Mouse (Mus musculus): Measurements from ENCODE around the gene Pum3. TPM values are rescaled to one million over a fixed set of nuclear protein-coding genes. Genes with fewer than 3 reads are reported as not detected.

Gene Pum3
- polyA plus RNA-seq, 1 experiment from 2014 or later: 118 TPM

DNA sequence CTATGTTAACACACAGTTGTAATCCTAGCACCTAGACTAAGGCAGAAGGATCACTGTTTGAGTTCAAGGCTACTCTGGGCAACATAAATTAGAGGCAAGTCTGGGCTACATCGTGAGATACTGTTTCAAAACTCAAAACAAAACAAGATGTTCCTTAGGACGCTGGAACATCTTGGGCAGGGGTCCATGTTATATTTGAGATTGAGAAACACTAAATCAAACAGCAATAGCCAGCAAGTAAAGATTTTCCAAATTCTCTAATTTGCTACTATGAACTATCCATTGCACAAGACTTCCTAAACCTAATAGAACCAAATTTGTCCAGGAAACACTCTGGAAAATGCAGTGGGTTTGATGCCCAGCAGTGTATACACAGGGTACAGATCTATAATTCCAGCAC, 1.8 kb downstream of the Pum3 start:
- no peak overlapping the region for H3K4me3 ChIP-seq (ENCODE audit: low read depth, low read length)
- H3K9me3 ChIP-seq (ENCODE audit: control insufficient read depth, low read length): no peaks in the 10 kb centered on the region
- no peak overlapping the region for H3K9ac ChIP-seq (ENCODE audit: low read depth, low read length)
- H3K36me3 ChIP-seq (ENCODE audit: control insufficient read depth, insufficient read depth, low read length): peaks cover 15% of the 10 kb centered on the region
- 80% methylated on average over 2 of the region's 2 CpGs for WGBS
- ATAC-seq (replicated peaks; ENCODE audit: low FRiP score) (no peak), DNase-seq (ENCODE audit: low spot score) (no peak)
- peaks cover 2% of the 10 kb centered on the region; the same call in 1 of the 2 replicates for H3K4me1 ChIP-seq (replicated peaks; ENCODE audit: control insufficient read depth, insufficient read depth, low read length)
- H3K4me2 ChIP-seq: peak overlapping the region; percentile 67
- H3K27ac ChIP-seq (ENCODE audit: low read depth, low read length): no peak overlapping the region
- H3K27me3 ChIP-seq (replicated peaks; ENCODE audit: control insufficient read depth, insufficient read depth, low read length): no peaks in the 10 kb centered on the region

GRCm38 (mm10) chr19:27426451-27426850, 3.2 kb downstream of the Pum3 start:
- Histone ChIP-seq H3K27me3 (replicated peaks; ENCODE audit: control insufficient read depth, insufficient read depth, low read length) (no peaks in the 10 kb centered on the region), H3K4me1 (replicated peaks; ENCODE audit: control insufficient read depth, insufficient read depth, low read length) (peaks cover 2% of the 10 kb centered on the region; the same call in 1 of the 2 replicates), H3K4me3 (ENCODE audit: low read depth, low read length) (no peak overlapping the region), H3K4me2 (no peak overlapping the region), H3K9me3 (ENCODE audit: control insufficient read depth, low read length) (no peaks in the 10 kb centered on the region), H3K9ac (ENCODE audit: low read depth, low read length) (no peak overlapping the region), H3K36me3 (ENCODE audit: control insufficient read depth, insufficient read depth, low read length) (peaks cover 25% of the 10 kb centered on the region), H3K27ac (ENCODE audit: low read depth, low read length) (no peak overlapping the region)
- no peak for ATAC-seq (replicated peaks; ENCODE audit: low FRiP score)
- DNase-seq (ENCODE audit: low spot score): no peak
- 79% methylated on average over 1 of the region's 1 CpGs for WGBS

- 79% methylated on average over 7 of the region's 7 CpGs for WGBS
- ATAC-seq (replicated peaks; ENCODE audit: low FRiP score) (no peak), DNase-seq (ENCODE audit: low spot score) (no peak)
- H3K4me1 ChIP-seq (replicated peaks; ENCODE audit: control insufficient read depth, insufficient read depth, low read length): peaks cover 2% of the 10 kb centered on the region; the same call in 1 of the 2 replicates
- H3K27me3 ChIP-seq (replicated peaks; ENCODE audit: control insufficient read depth, insufficient read depth, low read length): no peaks in the 10 kb centered on the region
- H3K27ac ChIP-seq (ENCODE audit: low read depth, low read length): no peak overlapping the region
- H3K4me2 ChIP-seq: no peak overlapping the region
- no peak overlapping the region for H3K9ac ChIP-seq (ENCODE audit: low read depth, low read length)
- H3K4me3 ChIP-seq (ENCODE audit: low read depth, low read length): no peak overlapping the region
- H3K9me3 ChIP-seq (ENCODE audit: control insufficient read depth, low read length): no peaks in the 10 kb centered on the region
- H3K36me3 ChIP-seq (ENCODE audit: control insufficient read depth, insufficient read depth, low read length): peaks cover 25% of the 10 kb centered on the region
Measured at GRCm38 (mm10) chr19:27425656-27426055, 4.0 kb downstream of the Pum3 start.

DNA sequence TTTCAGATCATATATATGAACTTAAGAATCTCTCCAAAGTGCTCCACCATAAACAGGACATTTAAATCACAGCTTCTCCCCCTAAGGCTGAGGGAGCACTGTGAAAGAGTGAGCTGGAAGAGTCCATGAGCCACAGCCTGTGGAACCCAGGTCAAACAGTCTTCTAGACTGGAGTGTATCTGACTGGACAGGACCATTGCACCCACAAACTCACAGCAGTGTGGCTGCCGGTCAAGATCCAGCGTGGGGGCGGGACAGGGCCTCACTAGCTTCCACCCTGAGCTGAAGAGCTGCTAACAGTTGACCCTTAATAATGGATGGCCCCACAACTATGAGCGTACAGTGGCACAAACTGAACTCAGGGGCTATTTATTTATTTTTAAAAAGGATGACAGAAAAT, 12.2 kb downstream of the Pum3 start:
- ATAC-seq (replicated peaks; ENCODE audit: low FRiP score): no peak
- H3K9ac ChIP-seq (ENCODE audit: low read depth, low read length): no peak overlapping the region
- H3K4me2 ChIP-seq: no peak overlapping the region
- WGBS: 90% methylated on average over 4 of the region's 4 CpGs
- no peak for DNase-seq (ENCODE audit: low spot score)
- H3K36me3 ChIP-seq (ENCODE audit: control insufficient read depth, insufficient read depth, low read length): peaks cover 43% of the 10 kb centered on the region
- no peak overlapping the region for H3K4me3 ChIP-seq (ENCODE audit: low read depth, low read length)
- H3K27ac ChIP-seq (ENCODE audit: low read depth, low read length): no peak overlapping the region
- no peaks in the 10 kb centered on the region for H3K4me1 ChIP-seq (replicated peaks; ENCODE audit: control insufficient read depth, insufficient read depth, low read length)
- H3K27me3 ChIP-seq (replicated peaks; ENCODE audit: control insufficient read depth, insufficient read depth, low read length): no peaks in the 10 kb centered on the region
- H3K9me3 ChIP-seq (ENCODE audit: control insufficient read depth, low read length): no peaks in the 10 kb centered on the region

- 76% methylated on average over 11 of the region's 11 CpGs for WGBS
- H3K9me3 ChIP-seq (ENCODE audit: control insufficient read depth, low read length): no peaks in the 10 kb centered on the region
Measured at GRCm38 (mm10) chr19:27416569-27416968, 13.1 kb downstream of the Pum3 start.

DNA sequence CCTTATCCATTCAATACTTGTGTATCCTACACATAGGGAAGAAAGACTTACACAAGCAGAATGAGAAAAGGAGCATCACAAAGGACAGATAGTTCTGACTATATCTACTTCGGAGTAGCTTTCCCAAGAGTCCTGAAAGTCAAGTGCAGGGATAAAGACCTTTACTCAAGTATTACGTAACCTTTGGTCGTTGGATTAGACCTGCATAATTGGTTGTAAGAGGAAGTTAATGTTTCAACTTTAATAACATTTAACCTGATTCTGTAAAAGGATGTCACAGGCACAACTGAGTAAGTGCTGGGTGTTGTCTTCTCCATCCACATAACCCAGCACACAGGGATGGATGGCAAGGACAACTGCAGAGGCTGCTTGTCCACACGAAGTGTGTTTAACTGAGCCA, 18.3 kb downstream of the Pum3 start:
- H3K4me2 ChIP-seq: no peak overlapping the region
- ATAC-seq (replicated peaks; ENCODE audit: low FRiP score) (no peak), DNase-seq (ENCODE audit: low spot score) (no peak)
- H3K27ac ChIP-seq (ENCODE audit: low read depth, low read length): no peak overlapping the region
- 89% methylated on average over 4 of the region's 4 CpGs for WGBS
- no peak overlapping the region for H3K4me3 ChIP-seq (ENCODE audit: low read depth, low read length)
- 0 out of 2 replicates have a peak, but pooled peaks cover 2% of the 10 kb centered on the region for H3K4me1 ChIP-seq (replicated peaks; ENCODE audit: control insufficient read depth, insufficient read depth, low read length)
- H3K9ac ChIP-seq (ENCODE audit: low read depth, low read length): no peak overlapping the region
- peaks cover 34% of the 10 kb centered on the region for H3K36me3 ChIP-seq (ENCODE audit: control insufficient read depth, insufficient read depth, low read length)
- H3K27me3 ChIP-seq (replicated peaks; ENCODE audit: control insufficient read depth, insufficient read depth, low read length): no peaks in the 10 kb centered on the region
- H3K9me3 ChIP-seq (ENCODE audit: control insufficient read depth, low read length): no peaks in the 10 kb centered on the region

More at GRCm38 (mm10) chr19:27416569-27416968, 13.1 kb downstream of the Pum3 start:
- H3K4me1 ChIP-seq (replicated peaks; ENCODE audit: control insufficient read depth, insufficient read depth, low read length): no peaks in the 10 kb centered on the region
- ATAC-seq (replicated peaks; ENCODE audit: low FRiP score) (no peak), DNase-seq (ENCODE audit: low spot score) (no peak)
- H3K4me3 ChIP-seq (ENCODE audit: low read depth, low read length): no peak overlapping the region
- no peak overlapping the region for H3K27ac ChIP-seq (ENCODE audit: low read depth, low read length)
- H3K27me3 ChIP-seq (replicated peaks; ENCODE audit: control insufficient read depth, insufficient read depth, low read length): no peaks in the 10 kb centered on the region
- H3K36me3 ChIP-seq (ENCODE audit: control insufficient read depth, insufficient read depth, low read length): peaks cover 43% of the 10 kb centered on the region
- no peak overlapping the region for H3K4me2 ChIP-seq
- no peak overlapping the region for H3K9ac ChIP-seq (ENCODE audit: low read depth, low read length)

DNA sequence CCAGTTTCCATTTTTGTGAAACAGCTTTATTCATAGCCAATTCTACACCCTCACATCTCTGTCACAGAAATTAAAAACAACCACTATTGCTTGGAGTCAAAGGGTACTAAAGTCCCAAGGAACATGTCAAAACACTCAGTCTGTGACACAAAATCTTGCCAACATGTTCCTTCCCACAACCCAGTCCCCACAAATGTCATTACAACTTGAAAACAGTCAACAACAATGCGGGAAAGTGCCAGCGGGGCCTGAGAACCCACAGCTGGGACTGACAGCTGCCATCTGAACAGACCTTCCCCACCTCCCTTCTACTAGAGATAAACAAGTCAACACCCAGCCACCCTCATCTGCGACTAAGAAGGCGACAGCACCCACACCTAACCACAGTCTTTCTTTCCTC, 18.9 kb downstream of the Pum3 start:
- ATAC-seq (replicated peaks; ENCODE audit: low FRiP score) (no peak), DNase-seq (ENCODE audit: low spot score) (no peak)
- H3K9ac ChIP-seq (ENCODE audit: low read depth, low read length): no peak overlapping the region
- no peaks in the 10 kb centered on the region for H3K27me3 ChIP-seq (replicated peaks; ENCODE audit: control insufficient read depth, insufficient read depth, low read length)
- H3K9me3 ChIP-seq (ENCODE audit: control insufficient read depth, low read length): no peaks in the 10 kb centered on the region
- H3K36me3 ChIP-seq (ENCODE audit: control insufficient read depth, insufficient read depth, low read length): peaks cover 31% of the 10 kb centered on the region
- H3K27ac ChIP-seq (ENCODE audit: low read depth, low read length): no peak overlapping the region
- no peak overlapping the region for H3K4me3 ChIP-seq (ENCODE audit: low read depth, low read length)
- no peak overlapping the region for H3K4me2 ChIP-seq
- WGBS: 89% methylated on average over 4 of the region's 4 CpGs
- H3K4me1 ChIP-seq (replicated peaks; ENCODE audit: control insufficient read depth, insufficient read depth, low read length): 0 out of 2 replicates have a peak, but pooled peaks cover 2% of the 10 kb centered on the region

GRCm38 (mm10) chr19:27409782-27410181, 19.8 kb downstream of the Pum3 start:
- ATAC-seq (replicated peaks; ENCODE audit: low FRiP score): no peak
- no peak overlapping the region for H3K4me2 ChIP-seq
- no peaks in the 10 kb centered on the region for H3K9me3 ChIP-seq (ENCODE audit: control insufficient read depth, low read length)
- no peak overlapping the region for H3K27ac ChIP-seq (ENCODE audit: low read depth, low read length)
- H3K4me3 ChIP-seq (ENCODE audit: low read depth, low read length): no peak overlapping the region
- H3K4me1 ChIP-seq (replicated peaks; ENCODE audit: control insufficient read depth, insufficient read depth, low read length): 0 out of 2 replicates have a peak, but pooled peaks cover 2% of the 10 kb centered on the region
- no peaks in the 10 kb centered on the region for H3K27me3 ChIP-seq (replicated peaks; ENCODE audit: control insufficient read depth, insufficient read depth, low read length)
- H3K36me3 ChIP-seq (ENCODE audit: control insufficient read depth, insufficient read depth, low read length): peaks cover 27% of the 10 kb centered on the region
- H3K9ac ChIP-seq (ENCODE audit: low read depth, low read length): no peak overlapping the region
- DNase-seq (ENCODE audit: low spot score): no peak

DNA sequence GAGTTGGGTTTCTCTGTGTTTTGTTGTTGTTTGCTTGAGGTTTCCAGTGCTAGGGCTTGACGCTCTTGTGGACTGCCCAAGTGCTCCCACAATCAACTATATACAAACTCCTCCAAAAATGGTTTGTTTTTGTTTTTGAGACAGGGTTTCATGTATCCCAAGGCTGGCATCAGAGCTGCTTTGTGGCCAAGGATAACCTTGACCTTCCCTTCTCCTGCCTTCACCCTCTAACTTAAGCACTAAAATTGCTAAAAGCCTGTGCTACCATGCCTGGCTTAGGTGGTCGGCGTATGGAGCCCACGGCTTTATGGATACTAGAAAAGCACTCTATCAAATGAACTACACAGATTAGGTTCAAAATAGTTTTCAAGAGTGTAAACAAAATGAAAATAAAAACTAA, 20.4 kb downstream of the Pum3 start:
- Histone ChIP-seq H3K36me3 (ENCODE audit: control insufficient read depth, insufficient read depth, low read length) (peaks cover 27% of the 10 kb centered on the region), H3K27ac (ENCODE audit: low read depth, low read length) (no peak overlapping the region), H3K9ac (ENCODE audit: low read depth, low read length) (no peak overlapping the region), H3K4me2 (no peak overlapping the region), H3K4me1 (replicated peaks; ENCODE audit: control insufficient read depth, insufficient read depth, low read length) (0 out of 2 replicates have a peak, but pooled peaks cover 2% of the 10 kb centered on the region), H3K27me3 (replicated peaks; ENCODE audit: control insufficient read depth, insufficient read depth, low read length) (no peaks in the 10 kb centered on the region), H3K4me3 (ENCODE audit: low read depth, low read length) (no peak overlapping the region), H3K9me3 (ENCODE audit: control insufficient read depth, low read length) (no peaks in the 10 kb centered on the region)
- 92% methylated on average over 4 of the region's 4 CpGs for WGBS
- no peak for ATAC-seq (replicated peaks; ENCODE audit: low FRiP score)
- DNase-seq (ENCODE audit: low spot score): no peak

Measured in liver, embryonic 11.5 days (tissue).